Mouse (Mus musculus) heart, adult 18-20 months (tissue): ENCODE measurements at regions not wholly inside any gene's neighbourhood (a gene's known extent, or its start where the extent isn't known, plus 50 kb on each side); places are given as distances from the start of the nearest gene placed in this dataset.

Experiments used
- DNase-seq, 2 experiments: peaks; one replicate each; pipeline ENCODE4 v3.0.0; 2021 to 2022; ENCODE audit warnings: mixed read lengths in 1 of 2

GRCm38 (mm10) chr12:35314035-35314434 is 220.8 kb downstream of the Ahr start:
- no peak for DNase-seq

- DNase-seq, result peak; percentile 27 to 36
Observed at GRCm38 (mm10) chr12:35313191-35313925, 221.5 kb downstream of the Ahr start.

GRCm38 (mm10) chr12:35308537-35308936 is 226.3 kb downstream of the Ahr start:
- no peak for DNase-seq

- no peak for DNase-seq
Observed at GRCm38 (mm10) chr12:35303764-35304717, 230.8 kb downstream of the Ahr start.

GRCm38 (mm10) chr12:35303188-35303587 is 231.7 kb downstream of the Ahr start:
- DNase-seq, result no peak

- peak; percentile 46 to 60 for DNase-seq
Observed at GRCm38 (mm10) chr12:35294668-35295067, 240.2 kb downstream of the Ahr start.

- no peak for DNase-seq
Observed at GRCm38 (mm10) chr12:35293566-35293965, 241.3 kb downstream of the Ahr start.

- DNase-seq, result peak; percentile 64
Observed at GRCm38 (mm10) chr12:35291941-35292341, 242.9 kb downstream of the Ahr start.

GRCm38 (mm10) chr12:35287974-35288373 is 241.0 kb downstream of the Snx13 start:
- DNase-seq, result peak; percentile 62 to 66

- DNase-seq, result no peak
Observed at GRCm38 (mm10) chr12:35287570-35287969, 240.6 kb downstream of the Snx13 start.

- DNase-seq, result no peak
Observed at GRCm38 (mm10) chr12:35286974-35287553, 240.1 kb downstream of the Snx13 start.

- peak in 1 of 2 experiments; percentile 52 for DNase-seq
Observed at GRCm38 (mm10) chr12:35284345-35284744, 237.4 kb downstream of the Snx13 start.

GRCm38 (mm10) chr12:35283925-35284324 is 236.9 kb downstream of the Snx13 start:
- DNase-seq, result peak in 1 of 2 experiments; percentile 11

- DNase-seq, result no peak
Observed at GRCm38 (mm10) chr12:35283407-35283806, 236.4 kb downstream of the Snx13 start.

GRCm38 (mm10) chr12:35269465-35269864 is 222.5 kb downstream of the Snx13 start:
- no peak for DNase-seq

- no peak for DNase-seq
Observed at GRCm38 (mm10) chr12:35268006-35268405, 221.0 kb downstream of the Snx13 start.

GRCm38 (mm10) chr12:35267023-35267654 is 220.2 kb downstream of the Snx13 start:
- peak in 1 of 2 experiments; percentile 18 for DNase-seq

- DNase-seq, result no peak
Observed at GRCm38 (mm10) chr12:35259781-35260180, 212.8 kb downstream of the Snx13 start.

- DNase-seq, result no peak
Observed at GRCm38 (mm10) chr12:35255723-35256401, 208.9 kb downstream of the Snx13 start.

- DNase-seq, result no peak
Observed at GRCm38 (mm10) chr12:35248476-35248875, 201.5 kb downstream of the Snx13 start.

GRCm38 (mm10) chr12:35246226-35247014 is 199.4 kb downstream of the Snx13 start:
- peak in 1 of 2 experiments; percentile 9 for DNase-seq
